Mouse (Mus musculus) hindbrain, embryonic 13.5 days (tissue): Measurements from ENCODE around the gene Cacng5. TPM values are rescaled to one million over a fixed set of nuclear protein-coding genes. Genes with fewer than 3 reads are reported as not detected.

ENCODE experiments used
- polyA plus RNA-seq: library from polyadenylated mRNA; unstranded; fragments of >200 nt; fragmentation: Nextera tagmentation; extraction: Ambion mirVana; gene quantifications from 2 replicates; pipeline ENCODE4 v1.2.1, GENCODE M21; 2015

The Cacng5 gene
- polyA plus RNA-seq, 1 experiment from 2014 or later, result 5.8 TPM

Other genes starting within 250 kb of the Cacng5 start
- gene Cacng1, start 198.5 kb downstream of the Cacng5 start, polyA plus RNA-seq, result 0.31 and 0.35 TPM in 2 replicates
- 50.0 TPM in 2 replicates for gene Cacng4, start 120.5 kb downstream of the Cacng5 start, polyA plus RNA-seq